Mouse (Mus musculus) myocyte (in vitro differentiated cells): ENCODE measurements around the gene Card11. TPM values are rescaled to one million over a fixed set of nuclear protein-coding genes. Genes with fewer than 3 reads are reported as not detected.

Experiments used
- H3K27me3 ChIP-seq: one replicate; pipeline ENCODE4 v1.6.1; 2011; ENCODE audit not compliant: control insufficient read depth, insufficient read depth, insufficient read length
- H3K36me3 ChIP-seq: one replicate; pipeline ENCODE4 v1.6.1; 2011; ENCODE audit not compliant: control insufficient read depth, insufficient read depth
- H3K4me2 ChIP-seq: one replicate; pipeline ENCODE4 v1.6.1; 2011; ENCODE audit warnings: low read depth, control low read depth
- H3K4me3 ChIP-seq: one replicate; pipeline ENCODE4 v1.5.1; 2011; ENCODE audit warnings: mild to moderate bottlenecking, control low read depth, moderate library complexity
- H3K79me2 ChIP-seq: one replicate; pipeline ENCODE4 v1.6.1; 2011; ENCODE audit not compliant: control insufficient read depth, insufficient read depth
- H3ac ChIP-seq: one replicate; pipeline ENCODE4 v1.6.1; 2011; ENCODE audit not compliant: control insufficient read depth, insufficient read length
- CEBPB ChIP-seq: IDR thresholded peaks from 2 replicates; pipeline ENCODE4 v1.6.1; 2011; ENCODE audit warnings: mild to moderate bottlenecking, moderate library complexity; ENCODE audit not compliant: poor library complexity, insufficient read depth, severe bottlenecking
- E2F4 ChIP-seq: IDR thresholded peaks from one replicate; pipeline ENCODE4 v1.6.1; 2011; ENCODE audit warnings: mild to moderate bottlenecking, control low read depth, moderate library complexity; ENCODE audit not compliant: insufficient read depth
- MAX ChIP-seq: IDR thresholded peaks from one replicate; pipeline ENCODE4 v1.6.1; 2011; ENCODE audit warnings: low read depth, mild to moderate bottlenecking, control low read depth
- MYOD1 ChIP-seq, 3 experiments: IDR thresholded peaks; one replicate each; pipeline ENCODE4 v1.6.1; 2011; ENCODE audit warnings: control low read depth in 2 of 3, low read depth in 2 of 3, mild to moderate bottlenecking in 2 of 3, moderate library complexity in 1 of 3; ENCODE audit not compliant: insufficient read length in 2 of 3, control insufficient read depth in 1 of 3
- MYOG ChIP-seq, 3 experiments: IDR thresholded peaks; one replicate each; pipeline ENCODE4 v1.6.1; 2011; ENCODE audit warnings: control low read depth in 2 of 3, low read depth in 2 of 3, mild to moderate bottlenecking in 2 of 3; ENCODE audit not compliant: insufficient read length in 2 of 3, control insufficient read depth in 1 of 3, insufficient read depth in 1 of 3
- POLR2A ChIP-seq: IDR thresholded peaks from one replicate; pipeline ENCODE4 v1.6.1; 2011; ENCODE audit warnings: low read depth, mild to moderate bottlenecking, control low read depth, moderate library complexity; ENCODE audit not compliant: insufficient read length
- POLR2AphosphoS2 ChIP-seq: IDR thresholded peaks from one replicate; pipeline ENCODE4 v1.6.1; 2011; ENCODE audit warnings: low read depth, control low read depth; ENCODE audit not compliant: insufficient read length
- REST ChIP-seq: IDR thresholded peaks from one replicate; pipeline ENCODE4 v1.6.1; 2011; ENCODE audit warnings: mild to moderate bottlenecking, control low read depth, moderate library complexity; ENCODE audit not compliant: insufficient read depth, insufficient read length
- SRF ChIP-seq: IDR thresholded peaks from one replicate; pipeline ENCODE4 v1.6.1; 2011; ENCODE audit warnings: low read depth; ENCODE audit not compliant: control insufficient read depth, insufficient read length
- TCF12 ChIP-seq: IDR thresholded peaks from one replicate; pipeline ENCODE4 v1.6.1; 2011; ENCODE audit warnings: mild to moderate bottlenecking, control low read depth; ENCODE audit not compliant: poor library complexity, insufficient read depth, severe bottlenecking
- TCF3 ChIP-seq: IDR thresholded peaks from one replicate; pipeline ENCODE4 v1.6.1; 2011; ENCODE audit warnings: low read depth, control low read depth; ENCODE audit not compliant: insufficient read length
- USF1 ChIP-seq: IDR thresholded peaks from one replicate; pipeline ENCODE4 v1.6.1; 2011; ENCODE audit warnings: low read depth, mild to moderate bottlenecking, control low read depth, moderate library complexity
- polyA plus RNA-seq: library from polyadenylated mRNA; unstranded; fragments of >200 nt; fragmentation: generic; extraction: Trizol; gene quantifications from one replicate; pipeline ENCODE4 v1.2.1, GENCODE M21; 2012; ENCODE audit warnings: missing spikeins

Card11 gene
- polyA plus RNA-seq, 1 experiment: 0.04 TPM

GRCm38 (mm10) chr5:140934639-140935315 lies 65.6 kb downstream of the Card11 start:
- no peak for TF ChIP-seq TCF12
- TF ChIP-seq REST: no peak
- TF ChIP-seq MYOD1 (IDR thresholded peaks at IDR 0.05; ENCODE audit: control insufficient read depth in 1 of 3, insufficient read length in 2 of 3, low read depth in 2 of 3): no peak
- TF ChIP-seq USF1: no peak
- TF ChIP-seq MAX: no peak
- TF ChIP-seq MYOG (IDR thresholded peaks at IDR 0.05; ENCODE audit: control insufficient read depth in 1 of 3, insufficient read depth in 1 of 3, insufficient read length in 2 of 3, low read depth in 2 of 3): no peak
- no peak for TF ChIP-seq POLR2A
- no peak for TF ChIP-seq POLR2AphosphoS2
- no peak for TF ChIP-seq E2F4
- TF ChIP-seq TCF3: no peak
- TF ChIP-seq CEBPB: no peak
- TF ChIP-seq SRF: no peak
- Histone ChIP-seq H3K36me3 (no peaks in the 10 kb centered on the region), H3K4me3 (no peak overlapping the region), H3K27me3 (no peaks in the 10 kb centered on the region), H3ac (no peak overlapping the region), H3K4me2 (no peak overlapping the region), H3K79me2 (no peaks in the 10 kb centered on the region)

- Histone ChIP-seq H3K4me2 (no peak overlapping the region), H3K36me3 (no peaks in the 10 kb centered on the region), H3ac (no peak overlapping the region), H3K4me3 (no peak overlapping the region), H3K79me2 (no peaks in the 10 kb centered on the region), H3K27me3 (no peaks in the 10 kb centered on the region)
- TF ChIP-seq MAX (no peak), REST (no peak), MYOG (IDR thresholded peaks at IDR 0.05; ENCODE audit: control insufficient read depth in 1 of 3, insufficient read depth in 1 of 3, insufficient read length in 2 of 3, low read depth in 2 of 3) (no peak), TCF3 (no peak), E2F4 (no peak), MYOD1 (IDR thresholded peaks at IDR 0.05; ENCODE audit: control insufficient read depth in 1 of 3, insufficient read length in 2 of 3, low read depth in 2 of 3) (no peak)
These were observed 68.7 kb downstream of the Card11 start for GRCm38 (mm10) chr5:140931523-140932229.

GRCm38 (mm10) chr5:140918519-140918918 lies 81.9 kb downstream of the Card11 start:
- Histone ChIP-seq H3K27me3 (no peaks in the 10 kb centered on the region), H3K4me2 (no peak overlapping the region), H3ac (no peak overlapping the region), H3K4me3 (no peak overlapping the region), H3K36me3 (no peaks in the 10 kb centered on the region), H3K79me2 (no peaks in the 10 kb centered on the region)
- no peak for TF ChIP-seq POLR2AphosphoS2
- no peak for TF ChIP-seq MYOD1 (IDR thresholded peaks at IDR 0.05; ENCODE audit: control insufficient read depth in 1 of 3, insufficient read length in 2 of 3, low read depth in 2 of 3)

GRCm38 (mm10) chr5:140917807-140918206 lies 82.6 kb downstream of the Card11 start:
- no peaks in the 10 kb centered on the region for H3K79me2 ChIP-seq
- no peaks in the 10 kb centered on the region for H3K36me3 ChIP-seq
- no peaks in the 10 kb centered on the region for H3K27me3 ChIP-seq
- TF ChIP-seq TCF12: no peak
- TF ChIP-seq E2F4: no peak
- TF ChIP-seq TCF3: no peak
- no peak for TF ChIP-seq USF1
- TF ChIP-seq SRF: no peak
- TF ChIP-seq REST: no peak
- TF ChIP-seq POLR2A: no peak
- TF ChIP-seq POLR2AphosphoS2: no peak
- no peak for TF ChIP-seq MYOG (IDR thresholded peaks at IDR 0.05; ENCODE audit: control insufficient read depth in 1 of 3, insufficient read depth in 1 of 3, insufficient read length in 2 of 3, low read depth in 2 of 3)
- no peak for TF ChIP-seq CEBPB
- TF ChIP-seq MYOD1 (IDR thresholded peaks at IDR 0.05; ENCODE audit: control insufficient read depth in 1 of 3, insufficient read length in 2 of 3, low read depth in 2 of 3): no peak
- TF ChIP-seq MAX: no peak
- H3K4me2 ChIP-seq: no peak overlapping the region
- no peak overlapping the region for H3ac ChIP-seq
- no peak overlapping the region for H3K4me3 ChIP-seq

- no peaks in the 10 kb centered on the region for H3K79me2 ChIP-seq
- TF ChIP-seq E2F4: no peak
- TF ChIP-seq MYOD1 (IDR thresholded peaks at IDR 0.05; ENCODE audit: control insufficient read depth in 1 of 3, insufficient read length in 2 of 3, low read depth in 2 of 3): no peak
- no peak for TF ChIP-seq POLR2A
- TF ChIP-seq CEBPB: no peak
- no peak for TF ChIP-seq TCF12
- TF ChIP-seq MAX: no peak
- TF ChIP-seq TCF3: no peak
- TF ChIP-seq POLR2AphosphoS2: no peak
- no peak overlapping the region for H3K4me2 ChIP-seq
- no peaks in the 10 kb centered on the region for H3K36me3 ChIP-seq
- no peaks in the 10 kb centered on the region for H3K27me3 ChIP-seq
- H3ac ChIP-seq: no peak overlapping the region
- no peak overlapping the region for H3K4me3 ChIP-seq
These were observed 89.5 kb downstream of the Card11 start for GRCm38 (mm10) chr5:140910841-140911240.
